Mouse (Mus musculus) urinary bladder, postnatal 10 days (tissue): ENCODE data around the gene Maml1.

Experiments used
- DNase-seq: peaks from one replicate; pipeline ENCODE4 v3.0.0; 2022; ENCODE audit warnings: low spot score

Maml1 gene

GRCm38 (mm10) chr11:50238821-50239791 is 53.0 kb downstream of the Maml1 start:
- DNase-seq = no peak

GRCm38 (mm10) chr11:50238324-50238723 is 53.8 kb downstream of the Maml1 start, which contains the start of gene Ltc4s:
Ltc4s (minus strand) TSS chr11:50238616.
- DNase-seq = no peak

GRCm38 (mm10) chr11:50236937-50237835 is 54.9 kb downstream of the Maml1 start:
- no peak for DNase-seq

- peak; percentile 54 for DNase-seq
Measured at GRCm38 (mm10) chr11:50236540-50236936, 55.6 kb downstream of the Maml1 start.

GRCm38 (mm10) chr11:50234606-50235005 is 57.5 kb downstream of the Maml1 start:
- DNase-seq = no peak

- no peak for DNase-seq
Measured at GRCm38 (mm10) chr11:50233993-50234392, 58.1 kb downstream of the Maml1 start.

GRCm38 (mm10) chr11:50233022-50233421 is 59.1 kb downstream of the Maml1 start:
- no peak for DNase-seq

GRCm38 (mm10) chr11:50231411-50231810 is 60.7 kb downstream of the Maml1 start:
- DNase-seq = no peak

GRCm38 (mm10) chr11:50230481-50231304 is 61.4 kb downstream of the Maml1 start:
- no peak for DNase-seq

- no peak for DNase-seq
Measured at GRCm38 (mm10) chr11:50229252-50229910, 62.7 kb downstream of the Maml1 start.

- no peak for DNase-seq
Measured at GRCm38 (mm10) chr11:50228772-50229171, 63.3 kb downstream of the Maml1 start.

- DNase-seq = no peak
Measured at GRCm38 (mm10) chr11:50227736-50228135, 64.4 kb downstream of the Maml1 start.

GRCm38 (mm10) chr11:50227226-50227625 is 64.9 kb downstream of the Maml1 start:
- no peak for DNase-seq

- no peak for DNase-seq
Measured at GRCm38 (mm10) chr11:50226406-50226805, 65.7 kb downstream of the Maml1 start.

GRCm38 (mm10) chr11:50225611-50226378 is 66.3 kb downstream of the Maml1 start:
- DNase-seq = no peak

- peak; percentile 55 for DNase-seq
Measured at GRCm38 (mm10) chr11:50224671-50225530, 67.2 kb downstream of the Maml1 start.

- DNase-seq = no peak
Measured at GRCm38 (mm10) chr11:50223783-50224662, 68.1 kb downstream of the Maml1 start.

- DNase-seq = no peak
Measured at GRCm38 (mm10) chr11:50222559-50223276, 69.4 kb downstream of the Maml1 start.
